Mouse (Mus musculus) small intestine, adult 2 months (tissue): Measurements from ENCODE around the gene Nanp. TPM values are rescaled to one million over a fixed set of nuclear protein-coding genes. Genes with fewer than 3 reads are reported as not detected.

Experiments used
- H3K27ac ChIP-seq: fragments of 200-500 bp; 2 replicates; pipeline ENCODE4 v1.5.1; 2012; ENCODE audit warnings: low read depth, low read length, control low read depth, inconsistent platforms; ENCODE audit not compliant: insufficient read depth
- H3K27me3 ChIP-seq: fragments of 200-500 bp; 2 replicates; pipeline ENCODE4 v1.6.1; 2012; ENCODE audit warnings: mild to moderate bottlenecking, moderate library complexity, low read length, inconsistent platforms; ENCODE audit not compliant: control insufficient read depth, insufficient read depth
- H3K36me3 ChIP-seq: fragments of 200-500 bp; 2 replicates; pipeline ENCODE4 v1.6.1; 2012; ENCODE audit warnings: mild to moderate bottlenecking, low read length, control low read depth, inconsistent platforms; ENCODE audit not compliant: control insufficient read depth, insufficient read depth
- H3K4me1 ChIP-seq: fragments of 200-500 bp; 2 replicates; pipeline ENCODE4 v1.6.1; 2012; ENCODE audit warnings: low read length, inconsistent platforms, mixed read lengths; ENCODE audit not compliant: control insufficient read depth, insufficient read depth, insufficient read length
- H3K4me3 ChIP-seq: fragments of 200-500 bp; 2 replicates; pipeline ENCODE4 v1.5.1; 2012; ENCODE audit warnings: low read depth, mild to moderate bottlenecking, control low read depth, inconsistent platforms, low read length, moderate library complexity
- CTCF ChIP-seq: fragments of 200-500 bp; IDR thresholded peaks from 2 replicates; pipeline ENCODE4 v1.5.1; 2012; ENCODE audit warnings: low read depth, mild to moderate bottlenecking, control low read depth, inconsistent platforms, low read length, moderate library complexity, mixed read lengths; ENCODE audit not compliant: insufficient replicate concordance, insufficient read length; ENCODE audit errors: extremely low read depth
- POLR2A ChIP-seq: fragments of 200-500 bp; IDR thresholded peaks from 2 replicates; pipeline ENCODE4 v1.6.1; 2012; ENCODE audit warnings: low read depth, mild to moderate bottlenecking, control low read depth, inconsistent platforms, low read length, moderate library complexity
- WGBS: fragments of 180-500 bp; shearing (Covaris S2); methylation state at CpG from one replicate; pipeline ENCODE4 v1.1.7; 2018; 5-methylcytosine and 5-hydroxymethylcytosine counted together
- polyA plus RNA-seq: library from polyadenylated mRNA; depleted of rRNA; stranded (reverse); fragments of >200 nt; gene quantifications from 2 replicates; pipeline ENCODE4 v1.2.3, GENCODE M21; 2012

The Nanp gene
- polyA plus RNA-seq, 1 experiment, result 1.5 TPM

DNA sequence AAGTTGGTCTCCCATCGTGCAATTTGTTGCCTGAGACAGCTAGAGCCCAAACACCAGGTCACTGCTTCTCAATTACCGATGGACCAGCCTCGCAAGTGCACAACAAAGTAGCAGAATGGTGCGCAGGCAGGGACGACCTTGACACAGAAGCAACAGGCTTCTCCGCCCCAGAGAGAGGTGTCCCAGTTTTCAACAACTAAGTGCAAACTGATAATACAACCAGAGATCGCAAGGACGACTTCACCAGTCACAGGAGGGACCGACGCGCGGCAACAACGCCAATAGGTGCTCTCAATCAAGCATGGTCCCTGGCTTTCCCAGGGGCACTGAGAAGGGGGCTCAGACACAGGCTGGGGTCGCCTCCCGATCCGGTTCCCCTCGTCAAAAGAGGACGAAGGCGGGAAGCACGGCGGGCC is 30.7 kb downstream of the Nanp start:
- Histone ChIP-seq H3K4me3 (peak overlapping the region; percentile 82), H3K36me3 (no peaks in the 10 kb centered on the region), H3K27ac (no peak overlapping the region), H3K4me1 (0 out of 2 replicates have a peak, but pooled peaks cover 3% of the 10 kb centered on the region), H3K27me3 (peaks cover 8% of the 10 kb centered on the region)
- 1% methylated on average over 21 of the region's 21 CpGs for WGBS
- TF ChIP-seq POLR2A (no peak), CTCF (no peak)

DNA sequence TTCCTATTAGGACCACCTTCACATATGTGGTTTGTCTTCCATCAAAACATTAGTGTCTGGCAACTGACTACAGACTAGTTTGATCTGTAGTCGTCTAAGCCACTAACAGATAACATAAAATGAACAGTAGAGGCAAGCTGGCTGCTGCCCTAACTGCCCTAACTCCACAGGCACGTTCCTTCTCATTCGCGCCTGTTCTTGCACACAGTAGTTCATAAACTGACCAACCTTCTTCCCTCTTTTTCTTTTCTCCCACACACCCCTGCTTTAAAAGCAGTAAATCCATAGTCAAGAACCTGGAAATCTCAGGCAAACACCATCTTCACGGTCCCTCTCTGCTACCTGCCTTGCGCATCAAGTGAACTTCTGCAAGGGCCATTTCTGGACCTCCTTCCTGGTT is 31.2 kb downstream of the Nanp start:
- H3K4me1 ChIP-seq, result 0 out of 2 replicates have a peak, but pooled peaks cover 3% of the 10 kb centered on the region
- no peak for TF ChIP-seq CTCF
- TF ChIP-seq POLR2A, result no peak
- peaks cover 8% of the 10 kb centered on the region for H3K27me3 ChIP-seq
- no peaks in the 10 kb centered on the region for H3K36me3 ChIP-seq
- H3K27ac ChIP-seq, result no peak overlapping the region
- H3K4me3 ChIP-seq, result no peak overlapping the region
- 51% methylated on average over 6 of the region's 6 CpGs for WGBS

DNA sequence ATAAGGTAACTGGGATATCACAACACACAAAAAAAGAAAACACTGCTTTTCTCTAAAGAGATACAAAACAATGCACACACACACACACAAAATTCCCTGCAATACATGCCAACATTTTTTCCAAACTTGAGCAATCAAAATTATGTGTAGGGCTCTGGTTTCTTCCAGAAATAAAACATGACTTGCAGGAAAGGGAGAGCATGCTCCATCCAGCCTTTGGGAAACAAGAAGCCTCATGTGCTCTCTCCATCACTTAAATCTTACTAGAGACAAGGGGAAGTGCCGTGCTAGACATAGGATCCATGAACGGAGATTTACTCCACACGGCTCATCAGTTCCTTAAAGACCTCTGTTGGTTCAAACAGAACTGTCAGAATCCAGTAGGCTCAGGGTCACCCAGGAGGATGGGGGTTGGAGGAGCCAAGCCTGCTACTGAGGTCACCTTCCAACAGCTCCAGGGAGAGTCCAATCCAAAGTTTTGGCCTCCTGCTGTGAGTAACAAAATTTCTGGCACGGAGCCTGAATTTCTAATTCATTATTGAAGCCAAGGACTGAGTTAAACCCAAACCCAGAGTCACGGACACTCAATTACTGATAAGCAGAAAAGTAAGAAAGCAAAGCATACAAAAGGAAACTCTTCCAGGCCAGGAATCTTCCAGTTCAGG is 32.8 kb downstream of the Nanp start:
- no peaks in the 10 kb centered on the region for H3K36me3 ChIP-seq
- WGBS, result 72% methylated on average over 5 of the region's 5 CpGs
- no peak overlapping the region for H3K4me3 ChIP-seq
- H3K27ac ChIP-seq, result no peak overlapping the region
- no peak for TF ChIP-seq CTCF
- no peak for TF ChIP-seq POLR2A
- peaks cover 8% of the 10 kb centered on the region for H3K27me3 ChIP-seq
- 0 out of 2 replicates have a peak, but pooled peaks cover 3% of the 10 kb centered on the region for H3K4me1 ChIP-seq

DNA sequence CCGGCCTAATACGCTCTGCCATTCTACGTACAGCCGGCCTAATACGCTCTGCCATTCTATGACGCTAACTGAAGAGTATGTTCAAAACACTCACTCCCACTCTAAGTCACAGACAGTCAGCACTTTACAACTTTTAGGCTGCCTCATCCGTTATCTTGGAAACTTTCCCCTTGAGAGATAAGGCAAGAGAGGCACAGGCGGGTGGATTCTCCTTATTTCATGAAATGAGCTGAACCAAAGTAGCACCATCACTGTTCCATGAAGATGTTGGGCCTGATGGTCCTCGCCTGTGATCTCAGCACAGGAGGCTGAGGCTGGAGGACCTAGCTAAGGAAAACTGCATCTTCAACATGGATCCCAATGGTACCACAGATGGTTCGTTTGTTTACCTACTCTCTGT is 34.8 kb downstream of the Nanp start:
- TF ChIP-seq CTCF, result no peak
- no peak for TF ChIP-seq POLR2A
- Histone ChIP-seq H3K4me1 (0 out of 2 replicates have a peak, but pooled peaks cover 3% of the 10 kb centered on the region), H3K36me3 (no peaks in the 10 kb centered on the region), H3K27ac (no peak overlapping the region), H3K4me3 (no peak overlapping the region), H3K27me3 (peaks cover 8% of the 10 kb centered on the region)
- WGBS, result 88% methylated on average over 10 of the region's 10 CpGs

DNA sequence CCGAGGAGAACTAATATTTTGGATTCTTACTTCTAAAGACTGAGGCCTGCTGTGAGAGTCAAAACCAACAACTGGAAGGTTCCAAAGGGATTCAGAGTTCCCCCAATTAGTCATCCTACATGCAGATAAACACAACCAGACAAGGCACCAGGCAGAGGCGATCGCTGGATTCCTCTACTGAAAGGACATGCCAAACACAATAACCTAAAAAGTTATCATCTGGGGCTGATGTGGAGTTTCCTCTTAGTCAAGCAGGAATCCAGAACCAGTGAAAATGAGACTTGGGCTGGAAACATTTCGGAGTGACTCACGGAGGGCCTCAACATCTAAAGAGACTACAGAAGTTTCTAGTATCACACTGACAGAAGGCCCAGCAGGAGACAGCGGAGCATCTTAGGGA is 35.4 kb downstream of the Nanp start:
- no peak overlapping the region for H3K27ac ChIP-seq
- H3K27me3 ChIP-seq, result peaks cover 2% of the 10 kb centered on the region; the same call in 1 of the 2 replicates
- 82% methylated on average over 6 of the region's 6 CpGs for WGBS
- H3K36me3 ChIP-seq, result no peaks in the 10 kb centered on the region
- TF ChIP-seq POLR2A (no peak), CTCF (no peak)
- no peak overlapping the region for H3K4me3 ChIP-seq
- H3K4me1 ChIP-seq, result 0 out of 2 replicates have a peak, but pooled peaks cover 3% of the 10 kb centered on the region

DNA sequence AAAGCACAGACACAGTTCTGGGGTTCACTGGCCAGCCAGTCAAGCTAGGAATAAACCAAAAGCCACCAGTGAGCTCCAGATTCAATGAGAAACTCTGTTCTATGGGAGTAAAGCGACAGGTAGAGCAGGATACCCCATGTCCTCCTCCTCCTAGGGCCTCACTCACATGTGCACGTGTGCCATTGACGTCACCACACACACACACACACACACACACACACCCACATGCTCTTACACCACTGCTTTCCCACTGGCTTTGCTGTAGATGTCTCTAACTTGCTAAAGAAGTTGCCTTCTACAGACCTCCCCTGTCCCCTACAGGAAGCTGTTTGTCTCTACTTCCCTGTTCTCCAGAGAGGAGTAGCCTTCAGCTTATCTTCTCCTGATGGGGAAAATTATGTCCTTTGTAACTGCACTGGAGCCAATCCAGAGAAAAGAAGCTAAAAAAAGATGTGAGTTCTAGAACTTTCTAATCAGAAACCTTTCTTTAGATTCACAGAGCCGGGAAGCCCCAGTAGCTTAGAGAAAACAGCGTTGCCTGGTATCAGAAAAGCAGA is 37.5 kb downstream of the Nanp start:
- no peaks in the 10 kb centered on the region for H3K27me3 ChIP-seq
- TF ChIP-seq POLR2A (no peak), CTCF (no peak)
- no peak overlapping the region for H3K27ac ChIP-seq
- H3K4me1 ChIP-seq, result no peaks in the 10 kb centered on the region
- H3K36me3 ChIP-seq, result no peaks in the 10 kb centered on the region
- 62% methylated on average over 5 of the region's 5 CpGs for WGBS
- no peak overlapping the region for H3K4me3 ChIP-seq

DNA sequence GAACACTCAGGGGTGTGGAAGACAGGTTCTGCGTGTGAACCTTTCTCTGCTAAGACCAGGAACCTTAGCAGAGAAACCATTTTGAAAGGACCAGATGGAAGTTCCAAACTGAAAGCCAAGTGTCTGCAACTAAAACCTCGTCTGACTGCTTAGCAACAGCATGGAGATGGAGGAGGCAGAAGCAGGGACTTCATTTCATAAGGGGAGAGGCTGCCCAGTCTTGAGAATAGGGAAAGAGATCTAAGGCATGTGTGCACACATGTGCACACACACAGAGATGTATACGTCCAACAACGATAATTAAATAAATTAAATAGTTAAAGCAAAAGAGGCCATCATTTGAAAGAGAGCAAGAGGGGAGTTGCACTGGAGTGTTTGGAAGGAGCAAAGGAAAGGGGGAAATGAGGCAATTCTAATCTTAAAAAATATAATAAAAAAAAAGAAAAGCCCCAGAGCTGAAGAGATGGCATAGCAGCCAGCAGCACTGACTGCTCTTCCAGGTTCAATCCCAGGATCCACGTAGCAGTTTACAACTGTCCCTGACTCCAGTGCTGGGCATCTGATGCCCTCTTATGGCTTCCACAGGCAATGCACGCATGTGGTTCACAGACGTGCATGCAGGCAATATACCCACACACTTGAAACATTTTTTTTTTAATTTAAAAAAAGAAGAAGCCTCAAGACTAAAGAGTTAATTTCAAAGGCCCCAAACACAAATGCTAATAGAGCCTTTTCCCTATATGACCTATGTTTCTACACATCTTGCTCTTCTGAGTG is 38.6 kb downstream of the Nanp start:
- 55% methylated on average over 7 of the region's 7 CpGs for WGBS
- H3K4me1 ChIP-seq, result no peaks in the 10 kb centered on the region
- H3K27ac ChIP-seq, result no peak overlapping the region
- TF ChIP-seq CTCF, result peak; percentile 80; the same call in 1 of the 2 replicates
- no peak for TF ChIP-seq POLR2A
- no peaks in the 10 kb centered on the region for H3K36me3 ChIP-seq
- H3K4me3 ChIP-seq, result no peak overlapping the region
- no peaks in the 10 kb centered on the region for H3K27me3 ChIP-seq
